Mouse (Mus musculus) liver, embryonic 16.5 days (tissue): Measurements from ENCODE around the gene Klhl28. TPM values are rescaled to one million over a fixed set of nuclear protein-coding genes. Genes with fewer than 3 reads are reported as not detected.
A peak's percentile ranks its signal among the peaks of the same experiment; 100 is the strongest.

Experiments
- ATAC-seq: fragments of 200-750 bp; cut with Nextera tagmentation; 2 replicates; pipeline ENCODE4 v1.8.0; 2017; ENCODE audit warnings: low read depth, mild to moderate bottlenecking, moderate number of reproducible peaks, moderate library complexity
- H3K27ac ChIP-seq: fragments of 300-500 bp; sonication (generic); 2 replicates; pipeline ENCODE4 v1.5.1; 2014; ENCODE audit warnings: mild to moderate bottlenecking, low read length
- H3K27me3 ChIP-seq: fragments of 300-500 bp; sonication (generic); 2 replicates; pipeline ENCODE4 v1.6.1; 2014; ENCODE audit warnings: low read depth, low read length, mixed read lengths; ENCODE audit not compliant: control insufficient read depth, insufficient read depth
- H3K36me3 ChIP-seq: fragments of 300-500 bp; sonication (generic); 2 replicates; pipeline ENCODE4 v1.6.1; 2014; ENCODE audit warnings: mild to moderate bottlenecking; ENCODE audit not compliant: control insufficient read depth, insufficient read depth
- H3K4me1 ChIP-seq: fragments of 300-500 bp; sonication (generic); 2 replicates; pipeline ENCODE4 v1.6.1; 2014; ENCODE audit warnings: low read depth, low read length, mixed read lengths; ENCODE audit not compliant: control insufficient read depth
- H3K4me2 ChIP-seq: fragments of 300-500 bp; sonication (generic); 2 replicates; pipeline ENCODE4 v1.6.1; 2014; ENCODE audit warnings: low read depth, low read length, mixed read lengths
- H3K4me3 ChIP-seq: fragments of 300-500 bp; sonication (generic); 2 replicates; pipeline ENCODE4 v1.5.1; 2014; ENCODE audit warnings: low read depth, mild to moderate bottlenecking, low read length
- H3K9ac ChIP-seq: fragments of 300-500 bp; sonication (generic); 2 replicates; pipeline ENCODE4 v1.6.1; 2014; ENCODE audit warnings: low read depth, low read length
- H3K9me3 ChIP-seq: fragments of 300-500 bp; sonication (generic); replicated peaks from 2 replicates; pipeline ENCODE4 v1.6.1; 2016; ENCODE audit warnings: low read length; ENCODE audit not compliant: control insufficient read depth
- WGBS: fragments of 180-500 bp; shearing (Covaris S2); extraction: QIAGEN DNeasy Blood & Tissue Kit; methylation state at CpG from one replicate; pipeline ENCODE4 v1.1.7; 2014; ENCODE audit not compliant: insufficient replicate concordance; 5-methylcytosine and 5-hydroxymethylcytosine counted together
- polyA plus RNA-seq: library from polyadenylated mRNA; unstranded; fragments of >200 nt; fragmentation: Nextera tagmentation; extraction: Ambion mirVana; gene quantifications from 2 replicates; pipeline ENCODE4 v1.2.1, GENCODE M21; 2015

Klhl28 gene
- 2.4 and 3.1 TPM in 2 replicates for polyA plus RNA-seq

DNA sequence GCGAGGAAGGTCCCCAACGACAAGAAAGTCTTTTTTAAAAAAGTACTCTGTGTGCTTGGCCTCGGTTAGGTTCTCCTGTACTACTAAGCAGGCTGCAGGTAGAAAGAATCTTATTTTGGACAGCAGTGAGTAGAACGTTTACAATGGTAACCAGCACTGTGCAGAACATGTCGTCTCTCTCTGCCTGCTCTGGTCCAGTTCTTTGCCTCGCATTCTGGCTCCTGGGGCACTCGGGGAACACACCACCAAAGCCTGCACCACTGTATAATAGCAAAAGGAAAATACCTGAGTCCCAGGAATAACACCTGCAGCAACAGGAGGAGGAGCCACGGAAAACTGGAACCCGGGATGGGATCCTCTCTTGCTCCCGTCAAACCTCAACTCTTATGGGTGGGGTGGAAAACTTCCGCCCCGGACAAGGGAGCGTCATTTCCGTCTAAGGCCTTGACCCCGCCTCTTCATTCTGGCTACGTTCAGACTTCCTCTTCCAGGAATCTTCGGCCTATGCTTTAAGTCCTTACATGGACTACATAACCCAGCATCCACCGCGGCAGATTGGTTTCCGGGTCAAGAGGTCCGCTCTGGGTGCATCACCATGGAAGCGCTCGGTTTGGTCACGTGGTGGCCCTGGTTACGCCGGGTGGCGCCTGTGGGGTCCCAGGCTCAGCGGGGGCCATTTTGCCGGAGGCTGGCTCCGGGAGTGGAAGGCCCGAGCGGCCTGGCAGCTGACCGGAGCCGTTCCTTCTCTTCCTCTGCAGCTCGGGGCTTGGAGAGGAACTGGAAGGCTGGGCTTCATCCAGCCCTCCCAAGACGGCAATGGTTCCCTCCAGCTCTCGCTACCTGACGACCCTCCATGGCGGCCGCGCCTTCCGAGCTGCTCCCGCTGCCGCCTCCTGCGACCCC is at the start of gene Klhl28, which contains the start of gene Togaram1:
Klhl28 (minus strand) TSS at position 411 of the 903 bp plus-strand sequence.
Togaram1 (plus strand) TSS at position 681 of the 903 bp plus-strand sequence.
- peak within 1 kb of the TSS; percentile 91 for H3K9ac ChIP-seq
- ATAC-seq = peak; percentile 99
- H3K9me3 ChIP-seq = no peaks in the 10 kb centered on the region
- under 1% methylated on average over 45 of the region's 45 CpGs for WGBS
- peak within 1 kb of the TSS; percentile 91 for H3K4me2 ChIP-seq
- no peaks in the 10 kb centered on the region for H3K36me3 ChIP-seq
- no peaks in the 10 kb centered on the region for H3K27me3 ChIP-seq
- H3K4me1 ChIP-seq = peaks cover 17% of the 10 kb centered on the region
- H3K27ac ChIP-seq = peak within 1 kb of the TSS; percentile 71
- peak within 1 kb of the TSS; percentile 96 for H3K4me3 ChIP-seq

DNA sequence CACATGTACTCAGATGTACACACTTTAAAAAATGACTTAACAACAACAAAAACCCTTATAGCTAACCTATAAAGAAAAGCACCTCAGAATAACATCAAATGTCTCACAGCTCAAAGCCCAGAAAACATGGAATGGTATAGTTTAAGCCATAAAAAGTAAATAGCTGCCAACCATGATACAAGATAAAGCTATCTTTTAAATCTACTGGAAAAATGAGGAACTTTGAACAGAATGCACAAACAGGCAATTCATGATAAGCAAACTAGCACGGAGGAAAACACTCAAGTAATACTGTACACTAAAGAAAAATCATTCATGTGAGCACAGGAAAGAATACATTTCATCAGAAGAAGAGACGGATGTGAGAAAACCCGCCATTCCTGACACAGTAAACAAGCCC is 42.4 kb upstream of the Klhl28 start:
- Histone ChIP-seq H3K9ac (no peak overlapping the region), H3K36me3 (0 out of 2 replicates have a peak, but pooled peaks cover 3% of the 10 kb centered on the region), H3K9me3 (no peaks in the 10 kb centered on the region), H3K27me3 (no peaks in the 10 kb centered on the region), H3K4me1 (no peaks in the 10 kb centered on the region), H3K4me2 (no peak overlapping the region), H3K27ac (no peak overlapping the region), H3K4me3 (no peak overlapping the region)
- WGBS = 75% methylated on average over 3 of the region's 3 CpGs
- no peak for ATAC-seq

DNA sequence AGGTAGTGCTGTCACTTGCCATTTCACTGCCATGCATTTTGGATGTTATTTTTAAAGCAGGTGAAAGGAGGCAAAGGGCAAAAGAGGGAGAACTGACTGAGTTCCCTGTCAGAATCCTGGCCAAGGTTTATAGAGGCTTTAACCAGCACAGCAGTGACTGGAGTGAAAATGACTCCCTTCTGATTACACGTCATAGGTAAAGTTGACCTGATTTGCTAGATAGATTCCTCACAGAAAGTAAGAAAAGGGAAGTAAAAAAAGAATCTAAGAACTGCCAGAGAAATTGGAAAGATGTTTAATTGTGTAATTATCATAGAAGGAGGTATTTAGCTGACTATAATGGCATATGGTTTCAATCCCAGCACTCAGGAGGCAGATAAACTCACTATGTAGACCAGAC is 12.2 kb upstream of the Klhl28 start:
- Histone ChIP-seq H3K27me3 (no peaks in the 10 kb centered on the region), H3K4me3 (no peak overlapping the region), H3K9me3 (no peaks in the 10 kb centered on the region), H3K36me3 (peaks cover 3% of the 10 kb centered on the region; the same call in 1 of the 2 replicates), H3K9ac (no peak overlapping the region), H3K4me2 (no peak overlapping the region), H3K27ac (no peak overlapping the region), H3K4me1 (no peaks in the 10 kb centered on the region; the same call in 1 of the 2 replicates)
- no peak for ATAC-seq
- 76% methylated on average over 1 of the region's 1 CpGs for WGBS

DNA sequence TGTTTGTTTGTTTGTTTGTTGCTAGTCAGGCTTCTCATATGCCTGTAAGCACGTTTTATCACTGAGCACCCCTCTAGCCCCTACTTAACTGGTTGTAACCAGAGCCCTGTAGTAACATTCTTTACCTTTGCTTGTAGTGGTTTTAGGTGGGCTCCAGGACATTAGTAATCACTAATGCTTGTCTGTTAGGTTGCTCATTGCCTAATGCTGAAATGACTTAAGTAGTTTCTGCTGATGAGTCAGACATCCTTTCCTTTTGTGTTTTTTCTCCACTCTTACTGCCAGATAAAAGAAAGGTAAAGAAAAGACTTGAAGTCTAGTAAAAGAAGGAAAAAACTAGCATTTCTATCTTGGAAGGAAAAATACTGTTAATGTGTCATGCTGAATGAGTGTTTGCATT is 10.9 kb upstream of the Klhl28 start:
- peaks cover 3% of the 10 kb centered on the region; the same call in 1 of the 2 replicates for H3K36me3 ChIP-seq
- H3K9ac ChIP-seq = no peak overlapping the region
- 15% methylated on average over 1 of the region's 1 CpGs for WGBS
- H3K4me3 ChIP-seq = no peak overlapping the region
- peaks cover 4% of the 10 kb centered on the region for H3K4me1 ChIP-seq
- no peaks in the 10 kb centered on the region for H3K9me3 ChIP-seq
- H3K27me3 ChIP-seq = no peaks in the 10 kb centered on the region
- no peak for ATAC-seq
- no peak overlapping the region for H3K4me2 ChIP-seq
- H3K27ac ChIP-seq = no peak overlapping the region

DNA sequence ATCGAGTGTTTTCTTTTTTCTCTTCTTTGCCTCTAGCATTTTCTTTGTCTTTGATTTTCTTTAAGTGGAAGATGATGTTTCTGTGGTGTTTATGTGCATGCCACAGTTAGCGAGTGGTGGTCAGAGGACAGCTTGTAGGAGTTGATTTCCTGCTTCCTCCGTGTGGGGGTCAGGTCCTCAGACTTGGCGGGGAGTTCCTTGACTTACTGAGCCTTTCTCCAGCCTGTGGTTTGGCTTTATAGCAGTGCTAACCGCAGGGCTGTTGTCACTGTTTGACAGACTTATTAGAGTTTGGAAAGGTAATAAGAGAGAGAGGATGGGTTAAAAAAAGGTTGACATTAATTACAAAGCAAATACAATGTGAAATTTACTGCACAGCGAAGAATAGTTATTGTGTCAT is 10.2 kb upstream of the Klhl28 start:
- ATAC-seq = no peak
- H3K4me3 ChIP-seq = no peak overlapping the region
- H3K36me3 ChIP-seq = peaks cover 2% of the 10 kb centered on the region; the same call in 1 of the 2 replicates
- WGBS = 18% methylated on average over 6 of the region's 6 CpGs
- peaks cover 4% of the 10 kb centered on the region for H3K4me1 ChIP-seq
- no peak overlapping the region for H3K27ac ChIP-seq
- no peak overlapping the region for H3K4me2 ChIP-seq
- no peaks in the 10 kb centered on the region for H3K9me3 ChIP-seq
- no peak overlapping the region for H3K9ac ChIP-seq
- H3K27me3 ChIP-seq = no peaks in the 10 kb centered on the region

DNA sequence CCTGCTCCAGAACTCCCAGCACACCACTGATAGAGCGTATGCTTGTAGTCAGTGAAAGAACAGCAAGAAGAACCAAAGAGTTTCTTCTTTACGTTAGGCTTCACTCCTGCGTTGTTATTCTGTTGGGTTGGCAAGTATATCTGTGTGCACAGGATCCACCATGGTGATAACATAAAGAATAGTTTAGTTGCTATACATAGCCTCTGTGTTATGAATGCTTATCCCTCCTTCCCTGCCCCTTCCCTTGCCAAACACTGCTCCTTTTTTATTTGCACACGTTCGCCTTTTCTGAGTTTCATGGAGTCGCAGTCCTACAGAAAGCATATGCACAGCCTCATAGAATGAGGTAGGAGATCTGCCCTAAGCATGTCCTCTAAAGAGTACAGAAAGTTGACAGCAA is 6.7 kb upstream of the Klhl28 start:
- no peak for ATAC-seq
- peaks cover 8% of the 10 kb centered on the region for H3K4me1 ChIP-seq
- no peaks in the 10 kb centered on the region for H3K9me3 ChIP-seq
- 42% methylated on average over 6 of the region's 6 CpGs for WGBS
- no peak overlapping the region for H3K27ac ChIP-seq
- H3K27me3 ChIP-seq = no peaks in the 10 kb centered on the region
- H3K4me2 ChIP-seq = no peak overlapping the region
- H3K36me3 ChIP-seq = no peaks in the 10 kb centered on the region
- no peak overlapping the region for H3K4me3 ChIP-seq
- H3K9ac ChIP-seq = no peak overlapping the region

DNA sequence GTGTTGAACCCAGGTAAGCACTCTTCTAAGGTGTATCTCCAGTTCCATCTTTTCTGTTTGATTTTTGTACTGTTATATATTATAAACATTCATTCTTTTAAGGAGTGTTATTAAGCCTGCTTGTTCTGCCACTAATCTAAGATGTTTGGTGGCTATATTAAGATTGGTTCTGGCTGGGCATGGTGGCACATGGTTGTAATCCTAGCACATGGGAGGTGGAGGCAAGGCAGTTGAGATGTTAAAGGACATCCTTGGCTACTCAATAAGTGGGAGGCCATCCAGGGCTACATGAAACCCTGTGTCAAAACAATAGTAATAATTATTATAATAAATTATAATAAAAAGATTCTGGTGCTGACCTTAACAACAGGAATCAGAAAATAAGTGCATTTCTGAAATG is 6.1 kb upstream of the Klhl28 start:
- Histone ChIP-seq H3K4me2 (no peak overlapping the region), H3K9ac (no peak overlapping the region), H3K4me1 (peaks cover 15% of the 10 kb centered on the region), H3K27me3 (no peaks in the 10 kb centered on the region), H3K36me3 (no peaks in the 10 kb centered on the region), H3K27ac (no peak overlapping the region), H3K4me3 (no peak overlapping the region), H3K9me3 (no peaks in the 10 kb centered on the region)
- ATAC-seq = no peak

DNA sequence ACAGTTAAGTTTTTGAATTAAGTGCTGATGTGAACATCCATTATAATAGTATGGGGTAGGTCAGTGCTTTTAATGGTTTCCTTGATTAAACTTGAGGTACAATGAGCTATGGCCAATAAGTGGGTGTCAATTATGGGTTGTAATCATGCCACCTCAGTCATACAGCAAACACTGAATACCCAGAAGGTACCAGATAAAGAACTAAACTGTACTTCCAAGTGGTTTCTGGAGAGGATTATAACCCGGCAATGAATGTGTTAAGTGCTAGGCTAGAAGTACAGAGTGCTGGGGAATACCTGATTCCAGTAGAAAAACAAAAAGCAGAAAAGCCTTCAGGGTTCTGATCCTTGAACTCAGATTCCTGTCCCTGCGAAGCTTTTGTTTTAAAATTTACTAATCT is 2.7 kb upstream of the Klhl28 start:
- WGBS = 1% methylated on average over 2 of the region's 2 CpGs
- H3K4me2 ChIP-seq = peak overlapping the region; percentile 91
- H3K36me3 ChIP-seq = no peaks in the 10 kb centered on the region
- H3K9me3 ChIP-seq = no peaks in the 10 kb centered on the region
- no peaks in the 10 kb centered on the region for H3K27me3 ChIP-seq
- peak overlapping the region; percentile 91 for H3K9ac ChIP-seq
- H3K4me1 ChIP-seq = peaks cover 20% of the 10 kb centered on the region
- H3K27ac ChIP-seq = peak overlapping the region; percentile 24; the same call in 1 of the 2 replicates
- H3K4me3 ChIP-seq = peak overlapping the region; percentile 96
- no peak for ATAC-seq

DNA sequence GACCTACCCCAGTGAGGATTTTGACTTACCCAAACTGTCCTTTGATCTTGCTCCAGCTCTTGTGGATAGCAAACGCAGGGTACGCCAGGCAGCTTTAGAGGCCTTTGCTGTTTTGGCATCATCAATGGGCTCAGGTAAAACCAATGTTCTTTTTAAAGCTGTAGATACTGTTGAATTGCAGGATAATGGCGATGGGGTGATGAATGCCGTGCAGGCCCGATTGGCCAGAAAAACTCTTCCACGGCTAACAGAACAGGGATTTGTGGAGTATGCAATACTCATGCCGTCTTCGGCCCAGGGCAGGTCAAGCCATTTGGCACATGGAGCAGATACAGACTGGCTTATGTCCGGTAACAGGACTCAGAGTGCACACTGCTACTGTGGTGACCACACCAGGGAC is 2.1 kb upstream of the Klhl28 start:
- 1% methylated on average over 9 of the region's 9 CpGs for WGBS
- Histone ChIP-seq H3K27me3 (no peaks in the 10 kb centered on the region), H3K4me1 (peaks cover 20% of the 10 kb centered on the region), H3K4me3 (peak overlapping the region; percentile 96), H3K36me3 (no peaks in the 10 kb centered on the region), H3K9ac (peak overlapping the region; percentile 91), H3K4me2 (peak overlapping the region; percentile 91), H3K27ac (peak overlapping the region; percentile 69; the same call in 1 of the 2 replicates), H3K9me3 (no peaks in the 10 kb centered on the region)
- ATAC-seq = no peak
